8 mouse cellular contexts compared by ENCODE assay signal in genomic region chr12:31949193-31949741, GRCm38 (mm10). TPM values are rescaled to one million over a fixed set of nuclear protein-coding genes. Genes with fewer than 3 reads are reported as not detected.
A peak's percentile ranks its signal among the peaks of the same experiment; 100 is the strongest.
DNase-seq lines count a peak whose midpoint lies in the region; ATAC-seq and TF ChIP-seq lines count a peak whose summit lies in the region.

No protein-coding gene starts in this region.

- ATAC-seq in forebrain, embryonic 15.5 days (replicated peaks) = peak; percentile 82
- ATAC-seq in neutrophil, adult 5-6 weeks (ENCODE audit: extremely low read depth, insufficient number of reproducible peaks, low FRiP score, poor library complexity, severe bottlenecking) = peak; percentile 31

- no peaks in the 10 kb centered on the region for H3K27me3 ChIP-seq in forebrain, embryonic 15.5 days

- no peak for TF ChIP-seq CTCF in lung, adult 2 months (IDR thresholded peaks at IDR 0.05; ENCODE audit: insufficient read depth, low read length)

- peak overlapping the region; percentile 98 for H3K9ac ChIP-seq in ES-E14 (ENCODE audit: insufficient read depth, low read depth, low read length, poor library complexity, severe bottlenecking)
- H3K9ac ChIP-seq in forebrain, embryonic 15.5 days (replicated peaks) = peak overlapping the region; percentile 91

- peak; percentile 8; the same call in 1 of the 2 replicates for TF ChIP-seq POLR2A in lung, adult 2 months (IDR thresholded peaks at IDR 0.05; ENCODE audit: borderline replicate concordance, extremely low read depth, low read depth, low read length)

- H3K27ac ChIP-seq in ES-E14 (ENCODE audit: insufficient read depth, low read depth, low read length, poor library complexity, severe bottlenecking) = peak overlapping the region; percentile 98
- H3K27ac ChIP-seq in forebrain, embryonic 15.5 days (replicated peaks) = peak overlapping the region; percentile 99

- intact Hi-C loops in heart, postnatal 25 days (cut with DNase I) = no loop called here

- DNase-seq in ES-E14 (ENCODE audit: low read depth, low spot score) = peak; percentile 88
- DNase-seq in cerebellum, adult 11-12 months = peak; percentile 89
- peak; percentile 83 for DNase-seq in heart, postnatal 25 days (ENCODE audit: low spot score)
- peak; percentile 85 to 93 for DNase-seq in layer of hippocampus, adult 18-20 months (ENCODE audit: low spot score in 2 of 2)
- DNase-seq in lung, adult 2 months = peak; percentile 89
- peak; percentile 65 to 69 for DNase-seq in thymus, adult 18-20 months

- WGBS in forebrain, embryonic 15.5 days = 0% methylated on average over 51 of the region's 58 CpGs
- WGBS in lung, adult 2 months = under 1% methylated on average over 54 of the region's 58 CpGs

- in situ Hi-C loops in ES-E14 (cut with MboI; ENCODE audit: low sequenced_read_pairs in 2 of 2, unreplicated experiment in 2 of 2) = loop anchor here (25.0 kb wide), 2 partner anchors 437 to 888 kb away; no protein-coding TSS in a partner anchor

- peak overlapping the region; percentile 60 for H3K4me2 ChIP-seq in forebrain, embryonic 15.5 days (replicated peaks)

- H3K4me3 ChIP-seq in ES-E14 (ENCODE audit: insufficient read depth in 1 of 2, low read depth in 1 of 2, low read length in 2 of 2, poor library complexity in 1 of 2, severe bottlenecking in 1 of 2) = peak overlapping the region; percentile 82 to 100
- peak overlapping the region; percentile 97 for H3K4me3 ChIP-seq in forebrain, embryonic 15.5 days
- peak overlapping the region; percentile 76 for H3K4me3 ChIP-seq in lung, adult 2 months (replicated peaks; ENCODE audit: extremely low read depth, low read depth, low read length)

- peaks cover 0 to 2% of the 10 kb centered on the region in 2 experiments; a peak in 1 of 4 replicates for H3K4me1 ChIP-seq in ES-E14 (ENCODE audit: control insufficient read depth in 2 of 2, insufficient read depth in 2 of 2, low read length in 2 of 2, poor library complexity in 1 of 2)
- H3K4me1 ChIP-seq in forebrain, embryonic 15.5 days = peaks cover 21% of the 10 kb centered on the region
- peaks cover 6% of the 10 kb centered on the region for H3K4me1 ChIP-seq in lung, adult 2 months (ENCODE audit: control insufficient read depth, insufficient read depth, low read length)

- no peaks in the 10 kb centered on the region for H3K36me3 ChIP-seq in ES-E14 (ENCODE audit: control insufficient read depth, insufficient read depth, low read length, poor library complexity, severe bottlenecking)
- no peaks in the 10 kb centered on the region for H3K36me3 ChIP-seq in forebrain, embryonic 15.5 days

- no peaks in the 10 kb centered on the region for H3K9me3 ChIP-seq in ES-E14 (ENCODE audit: control insufficient read depth, insufficient read depth, low read depth, low read length)
- no peaks in the 10 kb centered on the region for H3K9me3 ChIP-seq in forebrain, embryonic 15.5 days

TF ChIP-seq in ES-E14, 5 proteins besides CTCF, POLR2A, EP300 and RAD21:
- peak; percentile 62; the same call in 1 of the 2 replicates for TF ChIP-seq HCFC1 (IDR thresholded peaks at IDR 0.05; ENCODE audit: borderline replicate concordance, insufficient read depth, low read length)
- TF ChIP-seq MAFK (IDR thresholded peaks at IDR 0.05; ENCODE audit: insufficient read depth, low read depth, low read length) = no peak
TF ChIP-seq in ES-E14: peak in this region for 1.

RNA-seq across cellular contexts. Expression of gene Hbp1, which starts 1.1 kb away (rescaled TPM):
- total RNA-seq in ES-E14 (2012; rRNA removed) = 43.3 and 54.9 TPM in 2 replicates
- polyA plus RNA-seq in forebrain, embryonic 15.5 days (2015; fragmentation: Nextera tagmentation; extraction: Ambion mirVana) = 85.6 and 87.7 TPM in 2 replicates
- total RNA-seq in heart, postnatal 25 days (2021) = 10 to 100 TPM; 78.4 to 85.9 TPM
- 10 to 100 TPM; 25.6 to 25.8 TPM for total RNA-seq in layer of hippocampus, adult 18-20 months (2021)
- polyA plus RNA-seq in lung, adult 2 months (2012; rRNA removed) = 51.4 and 72.6 TPM in 2 replicates
- total RNA-seq in neutrophil, adult 5-6 weeks (2017) = 186 and 210 TPM in 2 replicates

Comparison
In these comparisons a context has a peak if more than half of its experiments do, and no peak if none do; other contexts are left out.
1. Peak in every context shown above with its lines: DNase-seq, ATAC-seq, H3K4me3 ChIP-seq and H3K27ac ChIP-seq.